Mouse (Mus musculus) activated CD4-positive, CD25-positive, alpha-beta regulatory T cell, adult 9 weeks (primary cell): ENCODE data around the gene Podn. TPM values are rescaled to one million over a fixed set of nuclear protein-coding genes. Genes with fewer than 3 reads are reported as not detected.

ENCODE experiments used
- polyA plus RNA-seq: library from polyadenylated mRNA; unstranded; fragments of 100-300 nt; shearing (Covaris generic); gene quantifications from one replicate; pipeline ENCODE4 v1.2.1, GENCODE M21; 2017

The Podn gene
- not detected for polyA plus RNA-seq

DNA sequence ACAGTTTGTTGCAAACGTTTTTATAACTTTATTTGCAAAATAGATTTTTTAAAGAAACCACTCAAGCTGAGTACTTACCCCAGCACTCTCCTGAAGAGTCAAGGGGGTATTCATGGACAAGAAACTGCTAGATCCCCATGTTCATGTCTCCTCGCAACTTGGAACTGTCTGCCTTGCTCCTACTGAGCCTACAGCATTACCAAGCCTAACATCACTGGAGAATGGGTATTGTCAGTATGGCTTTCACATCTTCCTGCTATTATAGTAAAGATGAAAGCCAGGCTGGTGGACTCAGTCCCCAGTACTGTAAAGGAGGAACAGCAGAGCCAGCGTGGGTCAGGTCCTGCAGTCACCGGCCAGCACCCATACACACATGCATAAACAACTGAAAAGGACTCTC lies at the start of gene Podn:
Podn (minus strand) TSS at position 101 of the 400 bp plus-strand sequence.

GRCm38 (mm10) chr4:108144880-108145279 lies 48.6 kb upstream of the Podn start, which contains the start of gene Scp2:
Gene Scp2, minus strand, starts transcription at chr4:108144998.

DNA sequence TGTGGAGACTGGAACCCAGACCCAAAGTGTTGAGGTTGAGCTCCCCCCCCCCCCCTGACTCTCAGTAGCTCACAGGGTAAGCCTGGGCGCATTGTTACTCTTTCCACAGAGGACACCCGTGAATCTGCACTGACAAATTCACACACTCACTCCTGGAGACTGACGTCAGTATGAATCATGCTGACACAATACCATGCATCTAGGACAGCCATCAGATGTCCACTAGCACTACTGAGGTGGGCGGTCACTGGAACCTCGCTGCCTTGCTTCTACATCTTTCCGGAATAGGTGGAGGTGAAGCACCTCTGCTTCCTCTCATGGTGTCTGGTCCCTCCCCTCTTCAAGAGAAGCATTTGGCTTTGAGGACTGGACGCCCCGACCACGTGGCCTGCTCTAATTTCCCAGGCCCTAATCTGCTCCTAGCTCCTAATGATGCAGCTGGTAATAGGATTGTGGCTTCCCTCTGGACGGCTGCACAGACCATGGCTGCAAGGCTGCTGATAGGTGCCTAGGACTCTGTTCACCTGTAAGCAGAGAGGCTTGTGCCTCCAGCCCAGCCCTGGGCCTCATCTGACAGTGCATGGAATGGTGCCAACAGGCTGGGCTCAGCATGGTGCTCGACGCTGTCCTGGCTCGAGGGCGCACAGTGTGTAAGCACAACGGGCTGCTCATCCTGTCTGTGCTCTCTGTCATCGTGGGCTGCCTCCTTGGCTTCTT lies 128.1 kb downstream of the Podn start, which contains the start of gene Slc1a7:
Slc1a7 (plus strand) TSS at position 367 of the 717 bp plus-strand sequence.

Other genes with a start within 250 kb of the Podn start
- gene Magoh, start 216.7 kb downstream of the Podn start, polyA plus RNA-seq: 155 TPM
- gene 0610037L13Rik, start 206.6 kb downstream of the Podn start, polyA plus RNA-seq: 66.7 TPM
- 26.1 TPM for gene Cpt2, start 172.8 kb downstream of the Podn start, polyA plus RNA-seq
- not detected for gene Slc1a7, start 128.1 kb downstream of the Podn start, polyA plus RNA-seq
- 326 TPM for gene Scp2, start 48.6 kb upstream of the Podn start, polyA plus RNA-seq
- gene Echdc2, start 69.0 kb upstream of the Podn start, polyA plus RNA-seq: 4.5 TPM
- not detected for gene Zyg11a, start 121.6 kb upstream of the Podn start, polyA plus RNA-seq
- 23.0 TPM for gene Zyg11b, start 204.7 kb upstream of the Podn start, polyA plus RNA-seq
- gene Coa7, start 231.7 kb upstream of the Podn start, polyA plus RNA-seq: 18.8 TPM